Mouse (Mus musculus) lung, adult 10 weeks (tissue): Measurements from ENCODE around the gene Scgb2b27. TPM values are rescaled to one million over a fixed set of nuclear protein-coding genes. Genes with fewer than 3 reads are reported as not detected.

Experiments used
- polyA plus RNA-seq: library from polyadenylated mRNA; stranded (reverse); fragments of 350-450 nt; fragmentation: Illumina TruSeq; extraction: RNeasy Lipid Tissue Mini Kit (QIAGEN cat#74804); gene quantifications from one replicate; pipeline ENCODE4 v1.2.3, GENCODE M21; 2014; ENCODE audit warnings: low read depth, low replicate concordance; ENCODE audit not compliant: insufficient read depth

Scgb2b27 gene
- polyA plus RNA-seq: not detected

DNA sequence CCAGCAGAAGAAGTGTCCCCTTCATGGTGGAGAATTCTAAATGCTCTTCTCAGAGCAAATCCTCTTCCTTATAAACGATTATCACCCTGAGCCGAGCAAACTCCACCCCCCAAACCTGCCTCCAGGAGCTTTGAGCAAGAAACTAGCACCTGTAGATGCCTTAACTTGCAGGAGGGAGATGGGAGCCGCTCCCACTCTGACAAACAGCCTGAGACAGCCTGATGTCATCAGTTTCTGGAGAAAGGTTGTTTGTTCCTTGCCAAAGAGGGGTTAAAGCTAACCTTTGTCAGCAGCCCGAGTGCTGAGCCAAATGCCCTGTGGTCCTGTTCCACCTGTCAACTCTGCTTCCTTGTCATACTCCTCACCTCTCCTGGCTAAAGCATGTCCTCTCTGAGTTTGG is at the start of gene Scgb2b27:
TSS of gene Scgb2b27 (minus strand) at position 101 of the 400 bp plus-strand sequence.

GRCm38 (mm10) chr7:34021183-34021582 is 7.4 kb upstream of the Scgb2b27 start, which contains the start of gene Scgb1b27:
Scgb1b27 (plus strand) TSS chr7:34021483.

Other genes with a start within 250 kb of the Scgb2b27 start
- gene Scgb2b26, start 68.9 kb downstream of the Scgb2b27 start, polyA plus RNA-seq: not detected
- gene Scgb1b27, start 7.5 kb upstream of the Scgb2b27 start, polyA plus RNA-seq: not detected
- gene Scgb1b30, start 81.5 kb upstream of the Scgb2b27 start, polyA plus RNA-seq: not detected
- 26.0 TPM for gene Wtip, start 119.3 kb upstream of the Scgb2b27 start, polyA plus RNA-seq
- 51.2 TPM for gene Uba2, start 155.7 kb upstream of the Scgb2b27 start, polyA plus RNA-seq
- gene Pdcd2l, start 182.7 kb upstream of the Scgb2b27 start, polyA plus RNA-seq: 17.3 TPM
- gene Gpi1, start 216.4 kb upstream of the Scgb2b27 start, polyA plus RNA-seq: 174 TPM
- not detected for gene Gm6096, start 237.1 kb upstream of the Scgb2b27 start, polyA plus RNA-seq